Mouse (Mus musculus): ENCODE measurements around the gene Olfr1111. TPM values are rescaled to one million over a fixed set of nuclear protein-coding genes. Genes with fewer than 3 reads are reported as not detected.

Olfr1111 gene
- polyA plus RNA-seq (2012) = not detected in 2 replicates

GRCm38 (mm10) chr2:87152524-87152923 is at the start of gene Olfr1111:
Gene Olfr1111 (minus strand): TSS chr2:87152624.
- TF ChIP-seq GATA1 (IDR thresholded peaks at IDR 0.05; ENCODE audit: low read length) = no peak

GRCm38 (mm10) chr2:87187498-87187897 is 35.1 kb upstream of the Olfr1111 start, which contains the start of gene Olfr1112:
Gene Olfr1112 (plus strand): TSS chr2:87187798.
- no peak for TF ChIP-seq GATA1 (IDR thresholded peaks at IDR 0.05; ENCODE audit: low read length)

- no peak for TF ChIP-seq GATA1 (IDR thresholded peaks at IDR 0.05; ENCODE audit: low read length)
Measured at GRCm38 (mm10) chr2:87140200-87140599, 12.2 kb downstream of the Olfr1111 start, which contains the start of gene Olfr1110. Gene Olfr1110 (minus strand): TSS chr2:87140300.

GRCm38 (mm10) chr2:87114467-87114866 is 38.0 kb downstream of the Olfr1111 start, which contains the start of gene Olfr259:
Gene Olfr259 (minus strand): TSS chr2:87114567.
- no peak for TF ChIP-seq GATA1 (IDR thresholded peaks at IDR 0.05; ENCODE audit: low read length)

Other genes with a start within 250 kb of the Olfr1111 start
- not detected in 2 replicates for gene Olfr1098, start 228.1 kb downstream of the Olfr1111 start, polyA plus RNA-seq (2012)
- gene Olfr1099, start 191.9 kb downstream of the Olfr1111 start, polyA plus RNA-seq (2012) = not detected in 2 replicates
- gene Olfr1100, start 172.7 kb downstream of the Olfr1111 start, polyA plus RNA-seq (2012) = not detected in 2 replicates
- gene Olfr1101, start 161.4 kb downstream of the Olfr1111 start, polyA plus RNA-seq (2012) = not detected in 2 replicates
- gene Olfr1102, start 154.2 kb downstream of the Olfr1111 start, polyA plus RNA-seq (2012) = not detected in 2 replicates
- not detected in 2 replicates for gene Olfr1104, start 125.5 kb downstream of the Olfr1111 start, polyA plus RNA-seq (2012)
- gene Olfr1105, start 116.1 kb downstream of the Olfr1111 start, polyA plus RNA-seq (2012) = not detected in 2 replicates
- gene Olfr1106, start 100.4 kb downstream of the Olfr1111 start, polyA plus RNA-seq (2012) = not detected in 2 replicates
- not detected in 2 replicates for gene Olfr1107, start 76.8 kb downstream of the Olfr1111 start, polyA plus RNA-seq (2012)
- gene Olfr1109, start 56.6 kb downstream of the Olfr1111 start, polyA plus RNA-seq (2012) = not detected in 2 replicates
- not detected in 2 replicates for gene Olfr259, start 38.1 kb downstream of the Olfr1111 start, polyA plus RNA-seq (2012)
- gene Olfr1110, start 12.3 kb downstream of the Olfr1111 start, polyA plus RNA-seq (2012) = not detected in 2 replicates
- not detected in 2 replicates for gene Olfr1112, start 35.2 kb upstream of the Olfr1111 start, polyA plus RNA-seq (2012)
- gene Olfr1113, start 56.3 kb upstream of the Olfr1111 start, polyA plus RNA-seq (2012) = not detected in 2 replicates
- gene Olfr1115, start 95.4 kb upstream of the Olfr1111 start, polyA plus RNA-seq (2012) = not detected in 2 replicates
- not detected in 2 replicates for gene Olfr1116, start 114.9 kb upstream of the Olfr1111 start, polyA plus RNA-seq (2012)
- not detected in 2 replicates for gene Olfr1118, start 155.0 kb upstream of the Olfr1111 start, polyA plus RNA-seq (2012)
- not detected in 2 replicates for gene Olfr1120, start 202.2 kb upstream of the Olfr1111 start, polyA plus RNA-seq (2012)
- gene Olfr1121, start 217.3 kb upstream of the Olfr1111 start, polyA plus RNA-seq (2012) = not detected in 2 replicates
- gene Olfr1122, start 233.2 kb upstream of the Olfr1111 start, polyA plus RNA-seq (2012) = not detected in 2 replicates

All from G1E-ER4 (cell line).